9 mouse cellular contexts compared by ENCODE assay signal in the genomic region with DNA sequence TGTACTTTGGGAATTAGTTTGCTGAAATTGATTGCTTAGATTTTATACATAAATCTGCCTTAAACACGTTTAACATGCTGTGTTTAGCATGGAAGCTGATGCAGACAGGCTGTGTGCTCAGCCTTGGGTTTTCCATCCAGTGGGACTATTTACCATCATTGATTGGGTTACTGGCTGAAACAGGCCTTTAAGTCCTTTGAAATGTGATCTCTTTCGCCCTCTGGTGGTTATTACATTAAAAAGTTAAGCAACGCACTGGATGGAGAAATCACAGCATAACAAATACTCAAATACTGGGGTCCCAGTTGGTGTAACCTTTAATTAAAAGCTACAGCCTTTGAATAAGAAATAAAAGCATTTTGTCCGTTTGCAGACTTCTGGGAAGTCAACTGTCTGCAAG.
DNase-seq lines count a peak whose midpoint lies in the region; ATAC-seq and TF ChIP-seq lines count a peak whose summit lies in the region.
"Had no signal": no experiment of that assay in that cellular context is flagged by ENCODE, and none has a peak within 500 bp of the region (broad histone marks: within the 10 kb centered on the region; RNA-seq: fewer than 3 reads in every experiment).

No protein-coding gene starts in this region.

- no peak overlapping the region for H3K27ac ChIP-seq in kidney, embryonic 16.5 days (ENCODE audit: low read length)
- H3K27ac ChIP-seq in MEL (ENCODE audit: control insufficient read depth, low read depth, low read length), result no peak overlapping the region
- H3K27ac ChIP-seq in bone marrow, adult 2 months (ENCODE audit: control insufficient read depth, insufficient read depth, low read depth, low read length, poor library complexity), result no peak overlapping the region
- H3K27ac ChIP-seq: heart, embryonic 13.5 days; neural tube, embryonic 13.5 days had no signal

- H3K36me3 ChIP-seq in kidney, embryonic 16.5 days (ENCODE audit: insufficient read depth, low read length), result no peaks in the 10 kb centered on the region
- no peaks in the 10 kb centered on the region for H3K36me3 ChIP-seq in MEL (ENCODE audit: control insufficient read depth in 1 of 2, insufficient read depth in 2 of 2, low read length in 2 of 2)
- H3K36me3 ChIP-seq: heart, embryonic 13.5 days; neural tube, embryonic 13.5 days had no signal

- no peak overlapping the region for H3K4me2 ChIP-seq in kidney, embryonic 16.5 days (replicated peaks; ENCODE audit: low read depth, low read length)
- H3K4me2 ChIP-seq: heart, embryonic 13.5 days; neural tube, embryonic 13.5 days had no signal

- no peak for TF ChIP-seq EP300 in MEL (IDR thresholded peaks at IDR 0.05; ENCODE audit: low read depth in 1 of 2, low read length in 2 of 2)

- 10% methylated on average over 4 of the region's 4 CpGs for WGBS in kidney, embryonic 16.5 days
- WGBS in bone marrow, adult 2 months, result 7% methylated on average over 4 of the region's 4 CpGs
- WGBS in large intestine, adult 2 months, result 4% methylated on average over 4 of the region's 4 CpGs

- H3K9ac ChIP-seq in kidney, embryonic 16.5 days (replicated peaks; ENCODE audit: low read length), result no peak overlapping the region
- H3K9ac ChIP-seq in MEL (ENCODE audit: control insufficient read depth, low read depth, low read length, poor library complexity, severe bottlenecking), result no peak overlapping the region
- H3K9ac ChIP-seq: heart, embryonic 13.5 days; neural tube, embryonic 13.5 days had no signal

- no peaks in the 10 kb centered on the region for H3K9me3 ChIP-seq in kidney, embryonic 16.5 days (ENCODE audit: low read length)
- H3K9me3 ChIP-seq in MEL (replicated peaks; ENCODE audit: insufficient read depth, low read length), result no peaks in the 10 kb centered on the region
- H3K9me3 ChIP-seq: heart, embryonic 13.5 days; neural tube, embryonic 13.5 days had no signal

- peak; percentile 14 to 65 (median 17); a peak in 4 of 6 replicates for TF ChIP-seq CTCF in MEL (IDR thresholded peaks at IDR 0.05 in 2 of 3, conservative IDR thresholded peaks at IDR 0.05 in 1 of 3; ENCODE audit: control insufficient read depth in 1 of 3, insufficient read depth in 1 of 3, low read depth in 2 of 3, low read length in 3 of 3, poor library complexity in 1 of 3, severe bottlenecking in 1 of 3)
- TF ChIP-seq CTCF in bone marrow, adult 2 months (IDR thresholded peaks at IDR 0.05; ENCODE audit: control insufficient read depth, insufficient read depth, low read length), result peak; percentile 22; the same call in 1 of the 2 replicates

- no peak for DNase-seq in kidney, postnatal 4 days
- DNase-seq in MEL (ENCODE audit: low read depth, low spot score), result peak; percentile 52
- peak; percentile 11 for DNase-seq in large intestine, adult 2 months (ENCODE audit: low read depth, low spot score)
- DNase-seq in ovary, postnatal 10 days (ENCODE audit: low spot score), result no peak
- no peak for DNase-seq in left cerebral cortex, adult 8-10 months (ENCODE audit: low spot score in 2 of 2)

- ATAC-seq in kidney, embryonic 16.5 days (ENCODE audit: low FRiP score, low TSS enrichment), result peak; percentile 63; the same call in 1 of the 2 replicates

- no peak overlapping the region for H3K4me3 ChIP-seq in kidney, embryonic 16.5 days (ENCODE audit: low read length)
- H3K4me3 ChIP-seq in MEL (ENCODE audit: control insufficient read depth in 1 of 2, insufficient read depth in 1 of 2, low read depth in 2 of 2, low read length in 2 of 2), result no peak overlapping the region
- H3K4me3 ChIP-seq in bone marrow, adult 2 months (replicated peaks; ENCODE audit: control insufficient read depth, low read depth, low read length), result no peak overlapping the region
- H3K4me3 ChIP-seq: heart, embryonic 13.5 days; neural tube, embryonic 13.5 days had no signal

- no peaks in the 10 kb centered on the region for H3K4me1 ChIP-seq in kidney, embryonic 16.5 days (ENCODE audit: insufficient read depth, low read length)
- no peaks in the 10 kb centered on the region for H3K4me1 ChIP-seq in MEL (ENCODE audit: control insufficient read depth in 1 of 2, insufficient read depth in 2 of 2, low read length in 2 of 2)
- H3K4me1 ChIP-seq in bone marrow, adult 2 months (ENCODE audit: control insufficient read depth, insufficient read depth, low read length), result no peaks in the 10 kb centered on the region; the same call in 1 of the 2 replicates

- no peaks in the 10 kb centered on the region for H3K79me2 ChIP-seq in MEL (ENCODE audit: control insufficient read depth, insufficient read depth, low read length, poor library complexity)

- TF ChIP-seq POLR2A in MEL (IDR thresholded peaks at IDR 0.05; ENCODE audit: control insufficient read depth in 1 of 2, insufficient read depth in 1 of 2, low read depth in 1 of 2, low read length in 2 of 2, poor library complexity in 1 of 2), result no peak
- no peak for TF ChIP-seq POLR2A in bone marrow, adult 2 months (IDR thresholded peaks at IDR 0.05; ENCODE audit: borderline replicate concordance, control insufficient read depth, low read depth, low read length)

- peak; percentile 68 for TF ChIP-seq RAD21 in MEL (IDR thresholded peaks at IDR 0.05; ENCODE audit: low read depth, low read length)

- no peaks in the 10 kb centered on the region for H3K27me3 ChIP-seq in kidney, embryonic 16.5 days (ENCODE audit: insufficient read depth, low read length)
- no peaks in the 10 kb centered on the region; a peak in 1 of 4 replicates for H3K27me3 ChIP-seq in MEL (ENCODE audit: control insufficient read depth in 1 of 2, insufficient read depth in 2 of 2, low read length in 2 of 2)
- H3K27me3 ChIP-seq: heart, embryonic 13.5 days; neural tube, embryonic 13.5 days had no signal

TF ChIP-seq in MEL, 35 proteins besides CTCF, POLR2A, EP300 and RAD21:
- TF ChIP-seq HCFC1 (IDR thresholded peaks at IDR 0.05; ENCODE audit: low read depth, low read length) (no peak), ZC3H11A (IDR thresholded peaks at IDR 0.05; ENCODE audit: low read depth, low read length) (peak; percentile 60), ZMIZ1 (IDR thresholded peaks at IDR 0.05; ENCODE audit: low read depth, low read length) (no peak), SMC3 (IDR thresholded peaks at IDR 0.05; ENCODE audit: low read depth, low read length) (peak; percentile 76)

Comparison
In these comparisons a context has a peak if more than half of its experiments do, and no peak if none do; other contexts are left out.
1. DNase-seq: peak in MEL (single experiment) and large intestine, adult 2 months (single experiment); none in kidney, postnatal 4 days (0 of 2), ovary, postnatal 10 days (single experiment) and left cerebral cortex, adult 8-10 months (0 of 2).